Mouse (Mus musculus) spleen, adult 2 months (tissue): ENCODE results near the gene Higd2a.

Source experiments
- CTCF ChIP-seq: fragments of 200-500 bp; IDR thresholded peaks from 2 replicates; pipeline ENCODE4 v1.5.1; 2011; ENCODE audit warnings: mild to moderate bottlenecking, inconsistent platforms; ENCODE audit not compliant: insufficient read depth, insufficient read length, insufficient replicate concordance; ENCODE audit errors: extremely low read depth
- POLR2A ChIP-seq: fragments of 200-500 bp; IDR thresholded peaks from 2 replicates; pipeline ENCODE4 v1.6.1; 2011; ENCODE audit warnings: low read depth, low read length, inconsistent platforms

- TF ChIP-seq POLR2A (no peak), CTCF (no peak)
Observed at GRCm38 (mm10) chr13:54589414-54589995, 502 bp upstream of the Higd2a start.
